Mouse (Mus musculus) kidney, postnatal 10 days (tissue): ENCODE measurements around the gene Olfr284.
A peak's percentile ranks its signal among the peaks of the same experiment; 100 is the strongest.

ENCODE experiments used
- DNase-seq: peaks from one replicate; pipeline ENCODE4 v3.0.0; 2021; ENCODE audit warnings: mixed read lengths

Olfr284 gene

GRCm38 (mm10) chr15:98340887-98341286 is at the start of gene Olfr284:
Olfr284 (minus strand) TSS chr15:98340987.
- DNase-seq, result no peak

GRCm38 (mm10) chr15:98389796-98390195 is 49.0 kb upstream of the Olfr284 start:
- DNase-seq, result peak; percentile 88

- no peak for DNase-seq
Measured at GRCm38 (mm10) chr15:98387621-98388020, 46.8 kb upstream of the Olfr284 start.

GRCm38 (mm10) chr15:98380846-98381245 is 40.1 kb upstream of the Olfr284 start, which contains the start of gene Olfr283:
Olfr283 (minus strand) TSS chr15:98380946.
- no peak for DNase-seq

GRCm38 (mm10) chr15:98378209-98378608 is 37.4 kb upstream of the Olfr284 start:
- no peak for DNase-seq

- DNase-seq, result no peak
Measured at GRCm38 (mm10) chr15:98317177-98317724, 23.5 kb downstream of the Olfr284 start, which contains the start of gene Olfr285. Olfr285 (minus strand) TSS chr15:98317353.

- DNase-seq, result no peak
Measured at GRCm38 (mm10) chr15:98315703-98316102, 25.1 kb downstream of the Olfr284 start.

GRCm38 (mm10) chr15:98295628-98296551 is 44.9 kb downstream of the Olfr284 start, which contains the start of gene Zfp641:
Zfp641 (minus strand) TSS chr15:98296161.
- DNase-seq, result peak; percentile 72

GRCm38 (mm10) chr15:98293651-98294050 is 47.1 kb downstream of the Olfr284 start:
- no peak for DNase-seq
